8 mouse cellular contexts compared by ENCODE assay signal in genomic region chr6:114874138-114874928, GRCm38 (mm10).
DNase-seq lines count a peak whose midpoint lies in the region; ATAC-seq and TF ChIP-seq lines count a peak whose summit lies in the region.

No protein-coding gene starts in this region.

- H3ac ChIP-seq in C2C12 (ENCODE audit: control insufficient read depth, insufficient read length, low read depth) = peak overlapping the region; percentile 69

- H3K27ac ChIP-seq in embryonic facial prominence, embryonic 10.5 days (replicated peaks) = peak overlapping the region; percentile 96
- peak overlapping the region; percentile 89 for H3K27ac ChIP-seq in hindbrain, embryonic 11.5 days (ENCODE audit: low read depth, low read length)
- peak overlapping the region; percentile 98 for H3K27ac ChIP-seq in limb, embryonic 13.5 days

- H3K9me3 ChIP-seq in embryonic facial prominence, embryonic 10.5 days = no peaks in the 10 kb centered on the region
- no peaks in the 10 kb centered on the region for H3K9me3 ChIP-seq in hindbrain, embryonic 11.5 days (ENCODE audit: control insufficient read depth, low read length)
- H3K9me3 ChIP-seq in limb, embryonic 13.5 days = no peaks in the 10 kb centered on the region

- no peaks in the 10 kb centered on the region for H3K27me3 ChIP-seq in C2C12 (ENCODE audit: control insufficient read depth, insufficient read depth, insufficient read length)
- H3K27me3 ChIP-seq in embryonic facial prominence, embryonic 10.5 days (replicated peaks; ENCODE audit: low read depth, poor library complexity, severe bottlenecking) = no peaks in the 10 kb centered on the region
- H3K27me3 ChIP-seq in hindbrain, embryonic 11.5 days (ENCODE audit: control insufficient read depth, insufficient read depth, low read length) = no peaks in the 10 kb centered on the region
- H3K27me3 ChIP-seq in limb, embryonic 13.5 days = no peaks in the 10 kb centered on the region

- no peak for TF ChIP-seq CTCF in C2C12 (IDR thresholded peaks at IDR 0.05; ENCODE audit: control insufficient read depth, insufficient read depth, insufficient read length)

- peaks cover 3% of the 10 kb centered on the region for H3K36me3 ChIP-seq in C2C12 (ENCODE audit: control insufficient read depth, insufficient read depth)
- peaks cover 25% of the 10 kb centered on the region for H3K36me3 ChIP-seq in embryonic facial prominence, embryonic 10.5 days (replicated peaks)
- no peaks in the 10 kb centered on the region for H3K36me3 ChIP-seq in hindbrain, embryonic 11.5 days (ENCODE audit: control insufficient read depth, insufficient read depth, low read length)
- peaks cover 8% of the 10 kb centered on the region for H3K36me3 ChIP-seq in limb, embryonic 13.5 days

- H3K9ac ChIP-seq in hindbrain, embryonic 11.5 days (ENCODE audit: low read depth, low read length) = peak overlapping the region; percentile 66
- H3K9ac ChIP-seq in limb, embryonic 13.5 days = peak overlapping the region; percentile 68

- peaks cover 97% of the 10 kb centered on the region for H3K79me2 ChIP-seq in C2C12 (ENCODE audit: control insufficient read depth, insufficient read depth)

- peaks cover 93% of the 10 kb centered on the region for H3K4me1 ChIP-seq in embryonic facial prominence, embryonic 10.5 days
- peaks cover 33% of the 10 kb centered on the region for H3K4me1 ChIP-seq in hindbrain, embryonic 11.5 days (replicated peaks; ENCODE audit: control insufficient read depth, insufficient read depth, low read length)
- H3K4me1 ChIP-seq in limb, embryonic 13.5 days = peaks cover 97% of the 10 kb centered on the region

- 8% methylated on average over 19 of the region's 19 CpGs for WGBS in embryonic facial prominence, embryonic 10.5 days
- WGBS in hindbrain, embryonic 11.5 days = 7% methylated on average over 18 of the region's 19 CpGs
- 10% methylated on average over 19 of the region's 19 CpGs for WGBS in limb, embryonic 13.5 days

- peak; percentile 55 to 82 for DNase-seq in adrenal gland, adult (ENCODE audit: inconsistent age in 2 of 2, low spot score in 1 of 2)
- DNase-seq in adrenal gland, adult 8-10 months = no peak
- DNase-seq in embryonic facial prominence, embryonic 10.5 days (ENCODE audit: low spot score) = peak; percentile 63
- peak; percentile 53 for DNase-seq in hindbrain, embryonic 11.5 days (ENCODE audit: low spot score)
- peak; percentile 45 for DNase-seq in naive thymus-derived CD4-positive, alpha-beta T cell, adult 2 months (ENCODE audit: low read depth)
- no peak for DNase-seq in right cerebral cortex, postnatal 4 days

- H3K4me3 ChIP-seq in C2C12 (ENCODE audit: insufficient read depth, poor library complexity, severe bottlenecking) = peak overlapping the region; percentile 42
- peak overlapping the region; percentile 65 for H3K4me3 ChIP-seq in embryonic facial prominence, embryonic 10.5 days
- H3K4me3 ChIP-seq in hindbrain, embryonic 11.5 days (ENCODE audit: low read depth, low read length) = peak overlapping the region; percentile 28
- H3K4me3 ChIP-seq in limb, embryonic 13.5 days = peak overlapping the region; percentile 47

- peaks cover 77% of the 10 kb centered on the region for H3K79me3 ChIP-seq in C2C12 (ENCODE audit: low read depth)

- peak overlapping the region; percentile 66 for H3K4me2 ChIP-seq in hindbrain, embryonic 11.5 days (replicated peaks; ENCODE audit: low read depth, low read length)
- H3K4me2 ChIP-seq in limb, embryonic 13.5 days (replicated peaks) = peak overlapping the region; percentile 78

- ATAC-seq in hindbrain, embryonic 11.5 days (ENCODE audit: low FRiP score) = peak; percentile 76
- ATAC-seq in limb, embryonic 13.5 days (ENCODE audit: low FRiP score, low read depth) = peak; percentile 38

TF ChIP-seq in C2C12, 6 proteins besides CTCF, POLR2A, EP300 and RAD21:
- TF ChIP-seq MAX (IDR thresholded peaks at IDR 0.05) (no peak), CEBPB (IDR thresholded peaks at IDR 0.05; ENCODE audit: low read depth) (no peak), USF1 (IDR thresholded peaks at IDR 0.05; ENCODE audit: low read depth) (no peak), FOSL1 (IDR thresholded peaks at IDR 0.05; ENCODE audit: insufficient read depth, low read length, poor library complexity, severe bottlenecking) (no peak), MYOG (IDR thresholded peaks at IDR 0.05; ENCODE audit: control insufficient read depth, extremely low read depth, insufficient read length) (no peak), MYOD1 (IDR thresholded peaks at IDR 0.05; ENCODE audit: control insufficient read depth, insufficient read length, low read depth) (no peak)

Comparison
In these comparisons a context has a peak if more than half of its experiments do, and no peak if none do; other contexts are left out.
1. DNase-seq: peak in adrenal gland, adult (2 of 2), embryonic facial prominence, embryonic 10.5 days (single experiment), hindbrain, embryonic 11.5 days (single experiment) and naive thymus-derived CD4-positive, alpha-beta T cell, adult 2 months (single experiment); none in adrenal gland, adult 8-10 months (single experiment) and right cerebral cortex, postnatal 4 days (single experiment).
2. Peak in every context shown above with its lines, with median percentiles within 50 percentile points of each other: H3K4me3 ChIP-seq and H3K27ac ChIP-seq.